Mouse (Mus musculus) embryonic stem cell, embryonic (primary cell): ENCODE results near the gene Tgm7.

Source experiments
- CTCF ChIA-PET, 4 experiments: fragments of 300-600 bp in 2 of 4; fragments of 350-600 bp in 2 of 4; sonication (Branson Sonifier 250); formaldehyde crosslinking; loops; one replicate each; lab custom pipeline; 2022; ENCODE audit warnings: inconsistent platforms in 2 of 4; lab: Charles Lee
- POLR2A ChIA-PET, 4 experiments: fragments of 300-600 bp in 2 of 4; fragments of 350-600 bp in 2 of 4; sonication (Branson Sonifier 250); formaldehyde crosslinking; loops; one replicate each; lab custom pipeline; 2022; ENCODE audit warnings: antibody characterized with exemption in 4 of 4, inconsistent platforms in 1 of 4; lab: Charles Lee

Tgm7 gene

DNA sequence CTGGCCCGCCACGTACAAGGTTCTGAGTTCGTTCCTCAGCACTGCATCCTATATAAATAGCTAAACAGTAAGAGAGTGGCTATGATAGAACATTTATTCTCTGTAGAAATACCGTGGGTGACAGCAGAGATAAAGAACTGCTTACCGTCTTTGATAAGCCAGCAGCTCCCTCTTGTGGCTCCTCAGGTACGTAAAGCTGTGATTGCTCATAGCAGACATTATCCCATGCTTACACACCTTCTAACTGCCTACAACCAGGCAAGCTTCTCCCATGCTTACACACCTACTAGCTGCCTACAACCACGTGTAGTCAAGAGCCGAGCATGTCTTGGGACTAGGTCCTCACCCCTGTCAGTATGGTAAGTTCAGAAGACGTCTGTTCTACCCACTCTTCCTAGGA lies 7.5 kb downstream of the Tgm7 start:
- CTCF ChIA-PET = interaction anchor here (0.5 to 1.5 kb wide), 32 partner anchors 8 to 875 kb away, joined by 3 to 29 read pairs (median 4); partner anchors contain the start of gene Tgm5 (in 1 of the 4)
- POLR2A ChIA-PET = interaction anchor here in 1 of 4 experiments (0.5 to 0.7 kb wide), 2 partner anchors 33 to 36 kb away, joined by 3 read pairs; no protein-coding TSS in a partner anchor

DNA sequence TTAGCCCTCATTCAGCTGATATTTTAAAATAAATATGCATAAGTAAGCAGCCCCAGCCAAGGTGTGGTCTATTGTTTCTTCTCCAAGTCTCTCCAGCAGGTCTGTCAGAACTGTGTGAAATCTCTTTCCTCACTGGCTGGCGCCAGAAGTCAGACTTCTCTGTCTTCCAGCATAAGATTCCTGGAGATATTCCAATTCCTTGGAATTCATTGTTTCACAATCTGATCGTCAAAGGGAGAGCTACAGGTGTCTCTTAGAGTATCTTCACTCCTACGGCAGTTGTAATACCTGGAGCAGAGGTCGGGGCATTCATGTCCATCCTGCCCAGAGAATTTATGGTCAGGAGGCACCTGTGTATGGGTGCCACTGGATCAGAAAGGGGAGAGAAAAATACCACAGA lies 19.8 kb downstream of the Tgm7 start:
- ChIA-PET CTCF (interaction anchor here in 2 of 4 experiments (0.6 to 0.7 kb wide), 2 partner anchors 12 to 1027 kb away, joined by 4 to 11 read pairs; no protein-coding TSS in a partner anchor), POLR2A (interaction anchor here in 1 of 4 experiments (0.6 kb wide), 1 partner anchor 28 kb away, joined by 3 read pairs; no protein-coding TSS in a partner anchor)

DNA sequence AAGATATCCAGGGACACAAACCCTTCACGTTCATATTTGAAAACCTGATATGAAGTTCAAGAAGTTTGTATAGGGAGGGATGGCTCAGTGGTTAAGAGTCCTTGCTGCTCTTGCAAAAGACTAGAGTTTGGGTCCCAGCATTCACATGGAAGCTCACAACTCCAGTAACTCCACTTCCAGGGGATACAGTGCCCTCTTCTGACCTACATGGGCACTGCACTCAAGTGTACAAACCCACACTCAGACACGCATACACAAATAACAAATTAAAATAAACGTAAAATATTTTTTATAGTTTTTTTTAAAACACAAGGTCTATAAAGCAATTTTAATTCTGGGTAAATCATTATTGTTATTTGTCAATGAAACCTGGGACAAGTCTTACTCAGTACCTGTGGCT lies 21.1 kb downstream of the Tgm7 start:
- POLR2A ChIA-PET = no interaction called here
- CTCF ChIA-PET = interaction anchor here (0.6 to 1.3 kb wide), 13 partner anchors 9 to 610 kb away, joined by 3 to 10 read pairs (median 3); no protein-coding TSS in a partner anchor

DNA sequence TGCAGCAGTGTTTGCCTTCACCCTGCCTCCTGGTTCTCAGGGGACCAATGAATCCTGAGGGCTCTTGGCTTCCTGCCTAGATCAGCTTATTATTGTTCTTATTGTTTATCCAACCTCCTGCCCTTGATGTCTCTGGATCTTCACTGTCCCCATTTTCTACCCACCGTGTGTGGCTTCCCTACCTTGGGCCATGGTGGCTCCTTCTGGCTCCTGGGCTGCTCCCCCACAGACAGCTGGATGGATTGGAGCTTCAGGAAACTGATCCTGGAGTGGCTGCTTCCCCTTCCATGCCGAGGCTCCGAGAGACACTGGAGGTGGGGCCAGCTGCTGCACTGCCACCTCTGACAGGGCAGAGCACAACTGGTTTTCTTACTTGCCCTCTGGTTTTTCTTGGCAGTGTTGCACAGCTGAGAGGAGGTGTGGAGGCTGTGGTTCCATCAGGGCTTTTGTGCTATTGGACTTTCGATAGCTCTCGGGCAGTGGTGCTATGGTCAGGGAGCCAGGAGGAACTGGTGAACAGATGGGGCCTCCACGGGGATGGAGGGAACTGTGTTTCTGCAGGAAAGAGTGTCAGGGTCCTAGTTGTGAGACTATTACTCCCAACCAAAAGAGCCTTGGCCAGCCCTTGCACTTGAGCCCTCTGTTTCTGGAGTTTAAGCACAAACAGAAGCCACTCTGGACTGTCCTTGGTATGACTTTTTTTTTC lies 24.0 kb downstream of the Tgm7 start, which contains the start of gene Tgm5:
Gene Tgm5 (minus strand): TSS at position 362 of the 706 bp plus-strand sequence.
- POLR2A ChIA-PET = no interaction called here

DNA sequence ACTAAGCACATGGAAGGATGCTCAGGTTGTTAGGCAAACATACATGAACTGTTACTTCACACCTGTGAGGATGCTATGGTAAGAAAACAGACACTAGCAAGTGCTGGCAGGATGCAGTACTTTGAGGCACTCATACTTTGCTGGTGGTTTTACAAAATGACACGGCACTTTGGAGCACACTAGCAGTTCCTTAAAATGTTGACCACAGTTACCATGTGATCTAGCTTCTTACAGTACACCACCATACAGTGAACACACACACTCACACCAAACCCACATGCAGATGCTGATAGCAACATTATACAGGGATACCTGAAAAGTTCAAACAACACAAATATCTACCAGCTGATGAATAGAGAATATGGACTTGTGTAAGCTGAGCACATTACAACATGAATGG lies 27.0 kb downstream of the Tgm7 start:
- ChIA-PET POLR2A (no interaction called here), CTCF (no interaction called here)

More for the DNA sequence above, 24.0 kb downstream of the Tgm7 start, which contains the start of gene Tgm5:
- CTCF ChIA-PET = interaction anchor here in 2 of 4 experiments (0.7 to 1.0 kb wide), 2 partner anchors 16 kb away, joined by 3 read pairs; no protein-coding TSS in a partner anchor

DNA sequence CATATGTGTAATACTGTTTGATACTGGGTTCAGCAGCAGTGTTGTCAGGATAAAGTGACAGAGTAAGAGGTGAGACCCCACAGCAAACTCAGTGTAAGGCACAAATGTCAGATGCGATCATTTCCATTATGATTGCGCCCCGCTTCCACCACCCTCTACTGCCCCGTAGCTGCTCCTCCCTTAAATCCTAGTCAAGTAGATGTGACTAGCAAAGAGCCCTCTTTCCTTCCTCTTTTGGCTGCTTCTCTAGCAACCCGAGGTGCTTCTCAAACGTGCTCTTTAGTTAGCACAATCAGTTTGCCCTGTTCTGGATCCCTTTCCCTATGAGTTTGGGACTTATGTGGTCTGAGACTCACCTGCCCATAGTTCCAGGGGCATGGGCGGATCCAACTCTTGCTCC lies 34.8 kb downstream of the Tgm7 start:
- POLR2A ChIA-PET = interaction anchor here in 1 of 4 experiments (0.6 kb wide), 1 partner anchor 410 kb away, joined by 3 read pairs; no protein-coding TSS in a partner anchor
- CTCF ChIA-PET = interaction anchor here in 1 of 4 experiments (1.6 kb wide), 1 partner anchor 14 kb away, joined by 4 read pairs; no protein-coding TSS in a partner anchor

DNA sequence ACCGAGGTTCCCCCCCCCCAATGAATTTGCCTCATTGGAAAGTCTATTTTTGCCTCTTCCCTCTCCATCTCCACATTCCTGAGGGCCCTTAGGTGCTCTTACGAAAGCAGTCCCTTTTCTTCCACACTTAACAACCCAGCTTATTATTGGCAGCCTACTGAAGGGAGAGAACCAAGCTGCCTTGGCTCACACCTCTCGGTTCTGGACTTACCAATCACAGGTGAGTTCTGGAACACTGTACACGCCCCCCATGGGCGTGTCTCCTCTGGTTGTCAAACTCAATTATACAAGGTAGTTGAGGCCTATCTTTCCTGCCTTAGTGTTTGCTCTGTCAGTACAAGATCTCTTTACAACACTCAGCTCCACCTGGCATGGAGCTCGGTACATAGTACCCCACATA lies 37.7 kb downstream of the Tgm7 start:
- CTCF ChIA-PET = interaction anchor here in 2 of 4 experiments (0.7 to 1.4 kb wide), 3 partner anchors 17 to 31 kb away, joined by 3 read pairs; no protein-coding TSS in a partner anchor

DNA sequence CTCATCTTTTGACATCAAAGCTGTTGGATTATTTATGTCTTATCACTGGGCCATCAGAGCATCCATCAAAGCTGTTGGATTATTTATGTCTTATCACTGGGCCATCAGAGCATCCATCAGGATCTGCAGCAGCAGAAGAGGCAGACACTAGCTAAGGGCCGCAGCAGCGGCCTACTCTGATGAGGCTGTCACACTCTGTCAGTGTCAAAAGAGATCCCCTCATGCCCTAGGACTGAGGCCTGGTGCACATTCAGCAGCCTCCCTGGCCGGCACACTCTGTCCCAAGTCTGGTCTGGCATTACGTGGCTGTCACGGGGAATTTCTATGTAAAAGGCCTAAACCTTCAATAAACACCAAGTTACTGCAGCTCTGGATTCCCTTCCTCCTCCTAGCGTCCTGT lies 40.1 kb downstream of the Tgm7 start:
- ChIA-PET CTCF (no interaction called here), POLR2A (interaction anchor here in 1 of 4 experiments (0.9 to 2.4 kb wide), 3 partner anchors 26 to 71 kb away, joined by 3 to 9 read pairs (median 3); partner anchors contain the start of genes Adal and Lcmt2)

More for the DNA sequence above, 37.7 kb downstream of the Tgm7 start:
- POLR2A ChIA-PET = interaction anchor here in 1 of 4 experiments (0.6 to 1.2 kb wide), 3 partner anchors 14 to 366 kb away, joined by 3 to 6 read pairs (median 3); partner anchors contain the start of genes Catsper2 and Pdia3

DNA sequence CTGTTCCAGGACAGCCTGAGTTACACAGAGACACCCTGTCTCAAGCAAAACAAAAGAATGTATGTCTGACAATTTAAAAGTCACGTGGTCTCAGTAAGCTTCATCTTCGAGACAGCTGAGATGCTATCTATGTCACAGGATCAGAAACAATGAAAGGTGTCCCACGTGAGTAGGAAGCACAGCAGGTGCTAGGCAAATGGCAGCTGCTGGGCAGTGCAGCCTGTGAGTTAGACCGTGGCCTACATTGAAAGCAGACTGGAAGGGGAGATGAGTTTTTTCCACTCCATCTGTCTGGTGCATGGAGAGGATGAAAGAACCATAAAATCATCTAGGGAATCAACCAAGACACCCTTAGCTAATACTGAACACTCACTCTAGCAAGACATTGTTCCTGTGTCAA lies 42.5 kb downstream of the Tgm7 start:
- ChIA-PET CTCF (interaction anchor here in 2 of 4 experiments (0.6 to 1.6 kb wide), 3 partner anchors 21 to 272 kb away, joined by 3 to 6 read pairs (median 5); no protein-coding TSS in a partner anchor), POLR2A (interaction anchor here in 1 of 4 experiments (0.7 to 1.1 kb wide), 3 partner anchors 15 to 76 kb away, joined by 3 to 5 read pairs (median 4); partner anchors contain the start of genes Adal and Lcmt2)

DNA sequence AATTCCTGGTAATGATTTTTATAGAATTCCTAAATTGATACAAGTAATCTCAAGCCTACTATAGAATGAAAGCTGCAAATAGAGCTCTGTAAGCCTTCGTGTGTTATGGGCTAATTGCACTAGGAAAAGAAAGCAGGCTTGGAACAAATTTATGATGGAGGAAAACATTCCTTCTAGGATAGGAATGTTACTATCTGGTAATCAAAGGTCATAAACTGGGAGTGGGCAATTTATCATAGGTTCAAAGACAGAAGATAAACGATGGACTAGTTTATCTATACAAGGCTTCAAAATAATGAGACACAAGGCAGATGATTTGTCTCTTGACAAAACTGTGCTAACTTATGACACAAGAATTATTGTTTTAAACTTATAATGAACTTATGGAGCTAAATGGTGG lies 48.3 kb downstream of the Tgm7 start:
- CTCF ChIA-PET = interaction anchor here in 1 of 4 experiments (0.6 kb wide), 1 partner anchor 210 kb away, joined by 3 read pairs; no protein-coding TSS in a partner anchor
- POLR2A ChIA-PET = no interaction called here

DNA sequence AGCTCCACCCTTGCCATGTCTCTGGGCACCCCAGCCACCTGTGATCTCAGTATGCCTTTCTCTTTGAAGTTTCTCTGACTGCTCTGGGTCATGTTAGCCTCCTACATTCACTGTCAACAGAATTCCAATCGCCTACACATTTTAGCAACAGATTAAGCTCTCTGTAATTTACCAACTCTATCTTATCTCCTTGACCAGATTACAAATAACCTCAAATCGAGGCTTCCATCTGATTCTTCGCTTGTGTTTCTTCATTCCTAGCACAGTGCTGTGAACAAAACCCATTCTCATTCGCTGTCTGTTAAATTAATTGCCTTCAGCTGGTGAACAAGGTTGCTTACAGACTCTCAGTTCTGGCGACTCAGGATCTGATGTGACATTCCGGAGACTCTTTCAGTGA lies 51.6 kb downstream of the Tgm7 start:
- ChIA-PET CTCF (no interaction called here), POLR2A (interaction anchor here in 2 of 4 experiments (0.6 to 1.2 kb wide), 3 partner anchors 12 to 705 kb away, joined by 3 to 4 read pairs (median 3); no protein-coding TSS in a partner anchor)

DNA sequence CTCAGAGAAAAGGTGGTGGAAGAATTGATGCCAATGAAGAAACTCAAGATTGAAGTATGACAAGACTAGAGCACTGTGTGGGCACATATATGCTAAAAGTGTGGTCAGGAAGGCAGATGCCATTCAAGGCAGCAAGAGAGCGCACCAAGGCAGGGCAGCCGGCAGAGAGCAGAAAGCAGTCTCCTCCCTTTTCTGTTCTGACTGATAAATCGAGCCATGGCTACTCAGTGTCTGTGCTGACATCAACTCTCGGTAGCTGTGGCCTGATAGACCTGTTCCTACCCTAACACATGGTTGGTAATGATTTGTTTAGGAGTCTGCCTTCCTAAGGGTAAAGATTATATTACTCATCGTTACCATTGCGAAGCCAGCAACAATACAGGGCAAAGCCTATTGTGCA lies 53.7 kb downstream of the Tgm7 start:
- ChIA-PET POLR2A (no interaction called here), CTCF (interaction anchor here in 2 of 4 experiments (0.7 to 1.4 kb wide), 2 partner anchors 15 to 39 kb away, joined by 3 read pairs; no protein-coding TSS in a partner anchor)

DNA sequence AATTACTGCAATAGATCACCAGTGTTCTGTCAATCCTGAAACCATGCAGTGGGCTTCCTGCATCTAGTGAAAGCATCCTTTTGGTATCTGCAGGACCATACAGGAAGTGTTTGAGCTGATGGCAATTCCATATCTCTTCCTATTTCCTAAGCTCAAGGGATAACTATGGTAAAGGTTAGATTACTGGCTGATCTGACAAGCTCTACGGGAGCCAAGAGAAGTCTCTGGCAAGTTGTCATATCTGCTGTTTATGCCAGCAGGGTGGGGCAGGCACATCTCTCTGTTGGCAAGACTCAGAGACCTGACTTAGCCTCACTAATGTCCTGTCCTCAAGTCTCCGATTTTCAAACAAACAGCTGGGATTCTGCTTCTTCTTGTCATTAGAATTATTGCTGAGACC lies 55.5 kb downstream of the Tgm7 start:
- CTCF ChIA-PET = interaction anchor here in 2 of 4 experiments (0.8 to 1.3 kb wide), 2 partner anchors 13 to 188 kb away, joined by 3 to 4 read pairs; no protein-coding TSS in a partner anchor

DNA sequence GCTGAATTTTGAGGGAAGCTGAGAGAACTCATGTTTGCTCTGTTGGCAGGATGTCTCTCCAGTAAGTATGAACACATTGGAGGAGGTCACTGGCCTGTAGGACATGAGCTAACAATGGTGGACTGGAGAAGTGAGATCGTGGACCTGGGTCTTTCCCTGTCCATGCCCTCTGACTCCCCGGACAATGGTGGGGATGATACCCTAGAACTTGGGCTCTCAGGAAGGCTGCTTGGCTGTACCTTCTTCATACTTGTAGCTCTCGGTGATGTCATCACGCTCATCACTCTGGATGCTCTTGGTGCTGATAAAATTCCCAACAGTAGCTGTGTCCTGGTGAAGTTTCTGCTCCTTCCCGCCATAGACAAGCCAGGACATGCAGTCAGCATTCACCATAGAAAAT lies 57.4 kb downstream of the Tgm7 start:
- ChIA-PET CTCF (no interaction called here), POLR2A (no interaction called here)

More for the DNA sequence above, 55.5 kb downstream of the Tgm7 start:
- POLR2A ChIA-PET = interaction anchor here in 2 of 4 experiments (0.6 to 0.7 kb wide), 2 partner anchors 91 to 456 kb away, joined by 3 to 5 read pairs; no protein-coding TSS in a partner anchor

DNA sequence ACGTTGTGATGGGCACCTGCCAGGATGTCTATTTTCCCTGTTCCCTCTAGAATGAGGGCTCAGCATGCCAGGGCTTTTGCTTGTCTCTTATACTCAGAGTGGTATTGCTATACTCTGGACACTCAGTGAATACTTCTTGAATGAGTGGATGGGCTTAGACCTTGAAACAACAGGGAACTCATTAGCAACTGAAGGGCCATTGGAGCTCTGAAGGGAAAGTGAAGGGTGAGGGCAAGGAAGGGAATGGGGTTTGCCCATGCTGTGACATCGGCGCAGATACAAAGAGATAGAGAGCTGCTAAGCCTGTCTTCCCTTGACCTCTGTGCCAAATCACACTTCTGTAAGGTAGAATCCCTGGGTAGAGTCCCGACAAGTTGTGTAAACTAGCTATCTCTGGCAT lies 63.9 kb downstream of the Tgm7 start:
- ChIA-PET POLR2A (interaction anchor here in 2 of 4 experiments (0.7 to 0.8 kb wide), 2 partner anchors 13 to 671 kb away, joined by 3 to 4 read pairs; no protein-coding TSS in a partner anchor), CTCF (interaction anchor here in 2 of 4 experiments (0.6 to 0.7 kb wide), 4 partner anchors 34 to 298 kb away, joined by 3 to 5 read pairs (median 4); no protein-coding TSS in a partner anchor)
